Mouse (Mus musculus): Measurements from ENCODE around the gene Baz1b. TPM values are rescaled to one million over a fixed set of nuclear protein-coding genes. Genes with fewer than 3 reads are reported as not detected.

The Baz1b gene
- polyA plus RNA-seq, 1 experiment from 2014 or later, result 35.3 TPM

DNA sequence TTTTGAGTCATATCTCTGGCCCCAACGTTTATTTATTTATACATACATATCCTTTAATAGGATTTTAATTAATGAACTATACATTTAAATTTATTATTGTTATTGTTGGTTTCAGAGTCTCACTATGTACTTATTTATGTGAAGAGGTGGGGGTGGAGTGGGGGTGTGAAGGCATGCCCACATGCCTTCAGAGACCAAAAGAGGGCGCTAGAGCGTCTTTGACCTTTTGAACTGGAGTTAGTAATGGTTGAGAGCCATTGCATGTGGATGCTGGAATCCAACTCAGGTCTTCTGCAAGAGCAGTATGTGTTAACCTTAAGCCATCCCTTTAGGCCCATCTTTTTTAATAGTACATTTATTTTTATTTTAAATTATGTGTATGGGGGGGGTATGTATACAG, 1.5 kb upstream of the Baz1b start:
- Histone ChIP-seq H3K4me1 (replicated peaks; ENCODE audit: control insufficient read depth, insufficient read depth, low read length) (peaks cover 22% of the 10 kb centered on the region), H3K4me2 (ENCODE audit: low read depth, low read length) (no peak overlapping the region), H3K4me3 (ENCODE audit: low read length) (no peak overlapping the region), H3K27ac (ENCODE audit: low read length) (no peak overlapping the region), H3K36me3 (ENCODE audit: control insufficient read depth, insufficient read depth, low read length) (0 out of 2 replicates have a peak, but pooled peaks cover 10% of the 10 kb centered on the region), H3K9ac (ENCODE audit: low read length) (no peak overlapping the region), H3K9me3 (ENCODE audit: control insufficient read depth, low read length) (no peaks in the 10 kb centered on the region), H3K27me3 (ENCODE audit: control insufficient read depth, insufficient read depth, low read depth, low read length) (no peaks in the 10 kb centered on the region)
- 32% methylated on average over 3 of the region's 3 CpGs for WGBS
- no peak for ATAC-seq (ENCODE audit: low read depth)

DNA sequence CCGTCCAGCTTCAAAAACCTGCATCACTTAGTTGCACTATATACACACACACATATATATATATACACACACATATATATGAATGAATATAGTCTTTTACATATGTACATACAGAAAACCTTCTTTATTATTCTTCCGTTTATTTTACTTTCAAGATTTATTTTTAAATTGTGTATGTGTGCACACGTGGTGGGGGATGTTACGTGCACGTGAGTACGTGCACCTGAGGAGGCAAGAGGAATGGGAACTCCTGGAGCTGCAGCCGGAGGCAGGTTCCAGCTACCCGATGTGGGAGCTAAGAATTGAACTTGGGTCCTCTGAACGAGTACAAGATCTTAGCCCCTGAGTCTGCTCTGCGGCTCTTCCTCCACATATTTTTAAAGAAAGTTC, 838 bp upstream of the Baz1b start:
- H3K4me1 ChIP-seq (replicated peaks; ENCODE audit: control insufficient read depth, insufficient read depth, low read length), result peaks cover 22% of the 10 kb centered on the region
- peak overlapping the region; percentile 69 for H3K4me2 ChIP-seq (ENCODE audit: low read depth, low read length)
- peak overlapping the region; percentile 97 for H3K27ac ChIP-seq (ENCODE audit: low read length)
- peak overlapping the region; percentile 99 for H3K4me3 ChIP-seq (ENCODE audit: low read length)
- ATAC-seq (ENCODE audit: low read depth), result no peak
- 0 out of 2 replicates have a peak, but pooled peaks cover 6% of the 10 kb centered on the region for H3K36me3 ChIP-seq (ENCODE audit: control insufficient read depth, insufficient read depth, low read length)
- H3K27me3 ChIP-seq (ENCODE audit: control insufficient read depth, insufficient read depth, low read depth, low read length), result no peaks in the 10 kb centered on the region
- H3K9me3 ChIP-seq (ENCODE audit: control insufficient read depth, low read length), result no peaks in the 10 kb centered on the region
- 19% methylated on average over 10 of the region's 10 CpGs for WGBS
- peak overlapping the region; percentile 98 for H3K9ac ChIP-seq (ENCODE audit: low read length)

DNA sequence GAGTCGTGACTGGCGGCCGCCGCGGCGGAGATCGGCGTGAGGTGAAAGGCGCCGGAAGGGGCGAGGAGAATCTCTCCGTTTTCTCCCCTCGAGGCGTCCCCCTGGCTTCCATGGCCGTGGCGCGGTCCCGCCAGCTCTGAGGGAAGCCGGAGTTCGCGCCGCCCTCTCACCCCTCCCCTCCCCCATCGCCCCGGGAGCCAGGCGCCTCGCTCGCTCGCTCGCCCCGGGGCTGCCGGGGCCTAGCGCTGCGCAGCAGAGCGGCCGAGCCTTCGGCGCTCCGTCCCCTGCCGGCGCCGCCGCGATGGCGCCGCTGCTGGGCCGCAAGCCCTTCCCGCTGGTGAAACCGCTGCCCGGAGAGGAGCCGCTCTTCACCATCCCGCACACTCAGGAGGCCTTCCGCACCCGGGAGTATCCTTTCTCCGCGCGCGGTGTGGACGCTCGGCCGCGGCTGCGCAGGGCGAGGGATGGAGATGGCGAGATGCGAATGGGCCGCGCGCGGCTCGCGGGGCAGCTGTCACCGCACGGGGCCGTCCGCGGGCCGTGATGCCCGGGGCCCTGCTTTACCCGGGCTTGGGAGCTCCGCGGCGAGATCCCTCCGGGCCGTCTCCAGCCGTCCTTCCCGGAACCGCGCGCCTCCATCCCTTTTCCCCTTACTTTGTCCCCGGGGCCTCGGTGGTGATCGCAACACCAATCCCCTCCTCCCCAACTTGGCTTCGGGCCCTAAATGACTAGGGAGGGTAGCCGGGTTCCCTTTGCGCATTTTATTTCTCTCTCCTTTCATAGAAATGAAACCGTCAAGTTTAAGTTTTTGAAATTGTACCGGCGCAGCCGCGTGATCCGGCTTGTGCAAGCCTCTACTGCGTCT, 517 bp downstream of the Baz1b start:
- H3K36me3 ChIP-seq (ENCODE audit: control insufficient read depth, insufficient read depth, low read length), result no peaks in the 10 kb centered on the region
- peak; percentile 67 for ATAC-seq (ENCODE audit: low read depth)
- H3K27ac ChIP-seq (ENCODE audit: low read length), result peak overlapping the region; percentile 97
- peak overlapping the region; percentile 98 for H3K9ac ChIP-seq (ENCODE audit: low read length)
- no peaks in the 10 kb centered on the region for H3K9me3 ChIP-seq (ENCODE audit: control insufficient read depth, low read length)
- peak overlapping the region; percentile 78 for H3K4me2 ChIP-seq (ENCODE audit: low read depth, low read length)
- H3K4me1 ChIP-seq (replicated peaks; ENCODE audit: control insufficient read depth, insufficient read depth, low read length), result peaks cover 27% of the 10 kb centered on the region
- no peaks in the 10 kb centered on the region for H3K27me3 ChIP-seq (ENCODE audit: control insufficient read depth, insufficient read depth, low read depth, low read length)
- peak overlapping the region; percentile 99 for H3K4me3 ChIP-seq (ENCODE audit: low read length)
- under 1% methylated on average over 90 of the region's 102 CpGs for WGBS

DNA sequence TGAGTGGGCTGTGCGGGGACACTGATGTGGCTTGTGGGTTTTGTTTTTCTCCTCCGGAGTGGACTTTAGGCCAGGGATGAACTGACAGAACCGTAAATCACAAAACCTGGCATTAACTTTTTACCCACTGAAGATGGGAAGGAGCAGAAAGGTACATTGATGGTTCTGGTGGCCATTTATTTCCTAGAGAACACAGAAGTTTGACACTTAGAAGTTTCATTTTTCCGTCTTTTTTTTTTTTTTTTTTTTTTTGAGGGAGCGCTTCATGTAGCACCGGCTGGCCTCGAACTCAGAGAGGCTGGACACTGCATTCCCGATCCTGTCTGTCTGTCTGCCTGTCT, 1.1 kb downstream of the Baz1b start:
- H3K27me3 ChIP-seq (ENCODE audit: control insufficient read depth, insufficient read depth, low read depth, low read length), result no peaks in the 10 kb centered on the region
- H3K27ac ChIP-seq (ENCODE audit: low read length), result peak overlapping the region; percentile 97
- peak overlapping the region; percentile 78 for H3K4me2 ChIP-seq (ENCODE audit: low read depth, low read length)
- H3K4me1 ChIP-seq (replicated peaks; ENCODE audit: control insufficient read depth, insufficient read depth, low read length), result peaks cover 27% of the 10 kb centered on the region
- H3K36me3 ChIP-seq (ENCODE audit: control insufficient read depth, insufficient read depth, low read length), result no peaks in the 10 kb centered on the region
- H3K9ac ChIP-seq (ENCODE audit: low read length), result peak overlapping the region; percentile 98
- 0% methylated on average over 8 of the region's 8 CpGs for WGBS
- no peaks in the 10 kb centered on the region for H3K9me3 ChIP-seq (ENCODE audit: control insufficient read depth, low read length)
- no peak for ATAC-seq (ENCODE audit: low read depth)
- H3K4me3 ChIP-seq (ENCODE audit: low read length), result peak overlapping the region; percentile 99

DNA sequence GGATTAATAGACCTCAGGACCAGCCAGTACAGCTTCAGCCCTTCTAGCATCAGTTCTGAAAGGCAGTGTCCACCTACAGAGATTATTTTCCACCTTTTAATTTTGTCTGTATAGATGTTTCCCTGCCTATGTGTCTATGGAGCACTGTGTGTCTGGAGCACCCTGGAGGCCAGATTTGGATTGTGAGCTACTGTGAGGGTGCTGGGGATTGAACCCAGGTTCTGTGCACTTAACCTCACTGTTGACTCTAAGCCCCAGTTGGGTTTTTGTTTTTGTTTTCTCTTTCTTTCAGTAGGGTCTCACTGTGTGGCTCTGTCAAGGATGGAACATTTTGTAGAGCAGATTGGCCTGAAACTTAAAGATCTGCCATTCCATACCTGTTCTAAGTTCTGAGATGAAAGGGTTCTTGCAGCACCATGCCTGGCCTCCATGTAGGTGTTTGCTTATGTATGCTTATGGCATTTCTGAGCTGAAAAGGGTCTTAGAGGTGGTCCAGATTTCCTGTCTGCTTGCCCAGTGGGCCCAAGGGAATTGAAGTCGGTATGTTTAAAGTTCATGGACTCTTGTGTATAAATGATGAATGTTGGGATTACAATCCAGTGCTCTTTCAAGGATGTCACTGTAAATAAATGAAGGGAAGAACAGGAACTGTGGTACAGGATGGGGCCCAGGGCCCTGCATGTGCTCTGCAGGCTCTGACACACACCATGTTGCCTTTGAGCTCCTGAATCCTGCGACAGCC, 2.4 kb downstream of the Baz1b start:
- Histone ChIP-seq H3K27me3 (ENCODE audit: control insufficient read depth, insufficient read depth, low read depth, low read length) (no peaks in the 10 kb centered on the region), H3K9ac (ENCODE audit: low read length) (peak overlapping the region; percentile 98), H3K36me3 (ENCODE audit: control insufficient read depth, insufficient read depth, low read length) (no peaks in the 10 kb centered on the region), H3K27ac (ENCODE audit: low read length) (no peak overlapping the region), H3K4me1 (replicated peaks; ENCODE audit: control insufficient read depth, insufficient read depth, low read length) (peaks cover 23% of the 10 kb centered on the region), H3K9me3 (ENCODE audit: control insufficient read depth, low read length) (no peaks in the 10 kb centered on the region), H3K4me2 (ENCODE audit: low read depth, low read length) (peak overlapping the region; percentile 78), H3K4me3 (ENCODE audit: low read length) (peak overlapping the region; percentile 99)
- 25% methylated on average over 2 of the region's 2 CpGs for WGBS
- ATAC-seq (ENCODE audit: low read depth), result no peak

DNA sequence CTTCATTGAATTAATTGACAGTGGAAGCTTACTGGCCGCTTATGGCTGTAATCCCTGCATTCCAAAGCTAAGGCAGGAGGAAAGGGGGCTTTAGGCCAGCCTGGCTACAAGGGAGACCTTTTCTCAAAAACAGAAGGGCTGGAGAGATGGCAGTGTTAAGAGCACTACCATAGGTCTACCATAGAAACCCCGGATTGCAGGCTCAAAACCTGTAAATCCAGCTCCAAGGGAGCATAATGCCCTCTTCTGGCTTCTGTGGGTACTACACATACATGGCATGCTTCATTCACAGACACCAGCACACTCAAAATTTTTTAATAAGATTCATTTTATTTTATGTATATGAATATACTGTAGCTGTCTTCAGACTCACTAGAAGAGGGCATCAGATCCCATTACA, 4.6 kb downstream of the Baz1b start:
- Histone ChIP-seq H3K27ac (ENCODE audit: low read length) (no peak overlapping the region), H3K27me3 (ENCODE audit: control insufficient read depth, insufficient read depth, low read depth, low read length) (no peaks in the 10 kb centered on the region), H3K4me3 (ENCODE audit: low read length) (no peak overlapping the region), H3K9me3 (ENCODE audit: control insufficient read depth, low read length) (no peaks in the 10 kb centered on the region), H3K4me2 (ENCODE audit: low read depth, low read length) (no peak overlapping the region), H3K9ac (ENCODE audit: low read length) (no peak overlapping the region), H3K4me1 (replicated peaks; ENCODE audit: control insufficient read depth, insufficient read depth, low read length) (peaks cover 21% of the 10 kb centered on the region), H3K36me3 (ENCODE audit: control insufficient read depth, insufficient read depth, low read length) (peaks cover 3% of the 10 kb centered on the region; the same call in 1 of the 2 replicates)
- ATAC-seq (ENCODE audit: low read depth), result no peak
- WGBS, result 30% methylated on average over 2 of the region's 2 CpGs

DNA sequence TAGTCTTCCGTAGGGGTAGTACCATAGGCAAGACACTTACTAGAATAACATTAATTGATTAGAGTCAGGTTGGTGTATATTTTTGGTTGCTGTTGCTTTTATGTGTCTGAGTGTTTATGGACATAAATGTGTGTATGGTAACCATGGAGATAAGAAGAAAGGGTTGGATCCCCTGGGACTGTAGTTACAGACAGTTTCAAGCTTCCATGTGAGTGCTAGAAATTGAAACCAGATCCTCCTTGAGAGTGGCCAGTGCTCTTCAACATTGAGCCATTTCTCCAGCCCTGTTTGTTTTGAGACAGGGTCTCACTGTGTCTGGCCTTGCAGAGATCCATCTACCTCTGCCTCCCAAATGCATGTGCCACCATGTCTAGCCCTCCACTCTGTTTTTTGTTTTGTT, 5.4 kb downstream of the Baz1b start:
- H3K36me3 ChIP-seq (ENCODE audit: control insufficient read depth, insufficient read depth, low read length), result peaks cover 3% of the 10 kb centered on the region; the same call in 1 of the 2 replicates

DNA sequence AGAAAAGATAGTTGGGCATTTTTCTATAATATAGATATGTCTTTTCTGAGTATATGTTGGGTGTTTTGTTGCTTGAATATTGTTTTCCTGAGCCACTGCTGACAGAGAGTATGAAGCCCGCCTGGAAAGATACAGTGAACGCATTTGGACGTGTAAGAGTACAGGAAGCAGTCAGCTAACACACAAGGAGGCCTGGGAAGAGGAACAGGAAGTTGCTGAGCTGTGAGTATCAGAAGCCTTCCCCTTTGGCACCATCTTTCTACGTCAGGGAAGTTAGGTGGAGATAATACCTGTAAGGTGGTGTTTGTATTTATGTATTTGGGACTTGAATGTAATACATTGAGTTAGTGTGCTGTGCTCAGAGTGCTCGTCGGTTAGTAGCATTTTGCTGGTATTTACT, 9.3 kb downstream of the Baz1b start:
- WGBS, result 60% methylated on average over 6 of the region's 6 CpGs
- no peaks in the 10 kb centered on the region for H3K9me3 ChIP-seq (ENCODE audit: control insufficient read depth, low read length)
- peaks cover 5% of the 10 kb centered on the region; the same call in 1 of the 2 replicates for H3K4me1 ChIP-seq (replicated peaks; ENCODE audit: control insufficient read depth, insufficient read depth, low read length)
- peaks cover 18% of the 10 kb centered on the region for H3K36me3 ChIP-seq (ENCODE audit: control insufficient read depth, insufficient read depth, low read length)
- H3K4me3 ChIP-seq (ENCODE audit: low read length), result no peak overlapping the region
- no peak overlapping the region for H3K27ac ChIP-seq (ENCODE audit: low read length)
- no peak overlapping the region for H3K9ac ChIP-seq (ENCODE audit: low read length)
- no peak for ATAC-seq (ENCODE audit: low read depth)
- no peaks in the 10 kb centered on the region for H3K27me3 ChIP-seq (ENCODE audit: control insufficient read depth, insufficient read depth, low read depth, low read length)
- H3K4me2 ChIP-seq (ENCODE audit: low read depth, low read length), result no peak overlapping the region

More for the DNA sequence above, 5.4 kb downstream of the Baz1b start:
- Histone ChIP-seq H3K9me3 (ENCODE audit: control insufficient read depth, low read length) (no peaks in the 10 kb centered on the region), H3K4me3 (ENCODE audit: low read length) (no peak overlapping the region), H3K4me2 (ENCODE audit: low read depth, low read length) (no peak overlapping the region), H3K27ac (ENCODE audit: low read length) (no peak overlapping the region), H3K9ac (ENCODE audit: low read length) (no peak overlapping the region), H3K27me3 (ENCODE audit: control insufficient read depth, insufficient read depth, low read depth, low read length) (no peaks in the 10 kb centered on the region), H3K4me1 (replicated peaks; ENCODE audit: control insufficient read depth, insufficient read depth, low read length) (peaks cover 21% of the 10 kb centered on the region)
- ATAC-seq (ENCODE audit: low read depth), result no peak
- WGBS, result 81% methylated on average over 1 of the region's 1 CpGs

DNA sequence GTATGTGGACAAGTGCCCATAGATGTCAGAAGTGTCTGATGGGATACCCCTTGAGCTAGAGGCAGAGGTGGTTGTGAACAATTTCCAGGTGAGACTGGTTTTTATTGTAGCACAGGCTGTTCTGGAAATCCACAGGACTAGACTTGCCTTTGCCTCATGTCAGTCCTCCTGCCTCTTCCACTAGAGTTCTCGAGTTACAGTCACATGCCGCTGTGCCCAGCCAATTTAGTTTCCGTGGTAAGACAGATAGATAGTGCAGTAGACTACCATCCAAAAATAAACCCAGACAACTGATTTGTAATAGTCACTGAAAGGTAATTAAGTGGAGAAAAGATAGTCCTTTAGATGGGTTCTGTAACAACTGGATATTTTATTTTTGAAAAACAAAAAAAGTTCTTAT, 15.7 kb downstream of the Baz1b start:
- no peak overlapping the region for H3K4me3 ChIP-seq (ENCODE audit: low read length)
- WGBS, result 64% methylated on average over 3 of the region's 3 CpGs
- no peak overlapping the region for H3K4me2 ChIP-seq (ENCODE audit: low read depth, low read length)
- no peak for ATAC-seq (ENCODE audit: low read depth)
- H3K9ac ChIP-seq (ENCODE audit: low read length), result no peak overlapping the region
- H3K36me3 ChIP-seq (ENCODE audit: control insufficient read depth, insufficient read depth, low read length), result peaks cover 42% of the 10 kb centered on the region
- H3K27ac ChIP-seq (ENCODE audit: low read length), result no peak overlapping the region
- H3K4me1 ChIP-seq (replicated peaks; ENCODE audit: control insufficient read depth, insufficient read depth, low read length), result no peaks in the 10 kb centered on the region
- H3K9me3 ChIP-seq (ENCODE audit: control insufficient read depth, low read length), result no peaks in the 10 kb centered on the region
- no peaks in the 10 kb centered on the region for H3K27me3 ChIP-seq (ENCODE audit: control insufficient read depth, insufficient read depth, low read depth, low read length)

Data from lung, embryonic 16.5 days (tissue).